Mouse (Mus musculus) adrenal gland, postnatal 4 days (tissue): Measurements from ENCODE around the gene Kcnj1. TPM values are rescaled to one million over a fixed set of nuclear protein-coding genes. Genes with fewer than 3 reads are reported as not detected.

ENCODE experiments used
- DNase-seq, 2 experiments: peaks; one replicate each; pipeline ENCODE4 v3.0.0; 2021 to 2022; ENCODE audit warnings: low spot score in 2 of 2, mixed read lengths in 2 of 2
- long read RNA-seq, 2 experiments: library from polyadenylated mRNA; stranded (forward); transcript quantifications; one replicate each; pipeline ENCODE4 v2.0.0; 2021
- total RNA-seq, 2 experiments: library from RNA; stranded (reverse); gene quantifications; 2 replicates each; pipeline ENCODE4 v1.2.3; 2021

Gene Kcnj1
- 1 to 10 TPM in 1 of 2 experiments, under 1 TPM in 1; 0.48 to 4.3 TPM for total RNA-seq
- long read RNA-seq, experiment 1, partial matches to known transcripts: 0 of 1 reads
- long read RNA-seq, experiment 1, other reads (novel, unspliced or antisense): 0 of 1 reads
- long read RNA-seq, experiment 2, transcript Kcnj1-201 (2 exons, 2,987 nt): major isoform, 9 of 10 reads
- long read RNA-seq, experiment 2, partial matches to known transcripts: 0 of 10 reads
- long read RNA-seq, experiment 2, other reads (novel, unspliced or antisense): 1 of 10 reads

GRCm38 (mm10) chr9:32372202-32372601 lies at the start of gene Kcnj1:
Gene Kcnj1 (plus strand): TSS chr9:32372493.
- no peak for DNase-seq

DNA sequence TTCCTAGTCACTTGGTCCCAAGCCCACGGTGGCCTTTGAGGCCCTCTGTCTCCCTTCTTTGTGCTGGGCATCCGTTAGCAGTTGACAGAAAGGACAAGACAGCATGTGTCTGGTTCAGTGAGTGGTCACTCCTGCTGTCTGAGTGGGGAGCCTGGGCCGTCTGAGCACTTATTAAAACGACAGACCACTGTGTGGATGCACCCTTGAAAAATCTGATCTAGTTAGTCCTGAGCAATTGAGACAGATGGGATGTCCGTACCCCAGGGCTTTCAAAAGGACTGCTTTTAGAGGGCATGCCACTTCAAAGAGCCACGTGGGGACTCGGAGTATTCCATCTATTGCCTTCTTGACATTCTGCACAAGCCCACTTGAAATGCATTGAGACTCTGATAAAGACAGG lies 48.7 kb upstream of the Kcnj1 start:
- no peak for DNase-seq

GRCm38 (mm10) chr9:32328777-32329176 lies 43.5 kb upstream of the Kcnj1 start:
- DNase-seq: no peak

DNA sequence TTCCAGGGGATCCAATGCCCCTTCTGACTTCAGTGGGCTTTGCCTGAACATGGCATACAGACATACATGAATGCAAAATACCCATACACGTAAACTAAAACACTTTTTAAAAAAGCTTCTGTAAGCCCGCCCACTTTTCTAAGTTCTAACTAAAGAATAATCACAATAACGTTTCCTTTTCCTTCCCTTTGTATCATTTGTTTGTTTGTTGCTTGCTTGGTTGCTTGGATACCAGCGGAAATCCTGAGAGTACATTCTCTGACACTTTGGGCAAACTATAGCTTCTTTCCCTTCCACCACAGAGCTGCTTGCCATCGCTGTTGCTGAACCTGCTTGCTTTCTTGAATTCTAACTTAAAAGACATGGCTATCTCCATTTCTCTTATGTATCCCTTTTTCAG lies 41.1 kb upstream of the Kcnj1 start:
- no peak for DNase-seq

DNA sequence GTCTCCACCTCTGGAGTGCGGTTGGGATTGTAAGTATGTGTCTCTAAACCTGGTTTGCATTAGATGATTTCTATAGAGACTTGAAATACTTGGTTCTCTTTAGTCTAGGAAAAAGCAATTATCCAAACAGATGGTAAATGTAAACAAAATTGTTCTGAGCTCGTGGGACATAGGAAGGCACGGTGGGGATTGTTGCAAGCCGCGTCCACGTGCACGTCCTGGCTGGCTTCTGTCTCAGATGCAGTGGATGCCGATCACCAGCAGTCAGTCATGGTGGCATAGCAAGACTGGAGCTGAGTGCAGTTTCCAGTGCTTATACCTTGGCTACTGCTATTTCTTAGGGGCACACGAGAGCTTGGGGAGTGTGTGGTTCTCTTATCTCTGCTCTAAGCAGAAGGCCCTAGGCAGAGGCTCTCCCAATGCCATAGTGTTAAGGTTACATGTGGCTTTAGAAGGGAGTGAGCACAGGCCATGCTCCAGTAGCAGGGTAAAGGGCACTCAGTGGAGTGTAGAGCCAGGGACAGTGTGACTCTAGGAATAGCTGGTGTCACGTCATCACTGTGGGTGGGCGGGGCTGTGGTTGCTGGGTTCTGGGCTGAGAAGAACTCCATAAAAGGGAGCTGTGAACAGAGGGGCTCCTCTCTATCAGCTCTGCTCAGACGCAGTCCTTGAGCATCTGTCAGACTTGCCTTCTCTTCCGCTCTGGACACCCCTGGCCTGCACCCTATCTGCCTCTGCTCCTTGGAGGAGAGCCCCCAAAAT lies 36.7 kb upstream of the Kcnj1 start:
- no peak for DNase-seq

GRCm38 (mm10) chr9:32340831-32341230 lies 31.5 kb upstream of the Kcnj1 start:
- no peak for DNase-seq

- DNase-seq: no peak
Observed at GRCm38 (mm10) chr9:32342929-32343328, 29.4 kb upstream of the Kcnj1 start.

DNA sequence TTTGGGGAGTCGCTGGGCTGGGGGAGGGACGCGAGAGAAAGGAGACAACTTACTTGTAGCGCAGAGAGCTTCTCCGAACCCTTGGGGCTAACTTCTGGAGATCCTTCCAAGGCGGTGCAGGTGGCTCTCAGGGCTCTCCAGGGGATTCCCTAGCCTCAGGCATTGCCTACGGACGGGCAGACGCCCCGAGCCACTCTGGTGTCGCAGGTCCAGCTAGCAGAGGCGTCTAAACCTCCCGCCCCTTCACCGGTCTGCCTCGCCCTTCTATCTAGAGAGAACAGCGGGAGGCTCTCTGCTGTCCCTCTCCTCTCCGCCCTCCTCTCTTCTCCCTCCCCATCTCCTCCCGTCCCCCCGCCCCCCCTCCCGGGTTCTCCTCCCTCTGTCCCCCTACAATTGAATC lies 28.2 kb upstream of the Kcnj1 start, which contains the start of gene Kcnj5:
Gene Kcnj5 (minus strand): TSS at position 300 of the 400 bp plus-strand sequence.
- DNase-seq: no peak

DNA sequence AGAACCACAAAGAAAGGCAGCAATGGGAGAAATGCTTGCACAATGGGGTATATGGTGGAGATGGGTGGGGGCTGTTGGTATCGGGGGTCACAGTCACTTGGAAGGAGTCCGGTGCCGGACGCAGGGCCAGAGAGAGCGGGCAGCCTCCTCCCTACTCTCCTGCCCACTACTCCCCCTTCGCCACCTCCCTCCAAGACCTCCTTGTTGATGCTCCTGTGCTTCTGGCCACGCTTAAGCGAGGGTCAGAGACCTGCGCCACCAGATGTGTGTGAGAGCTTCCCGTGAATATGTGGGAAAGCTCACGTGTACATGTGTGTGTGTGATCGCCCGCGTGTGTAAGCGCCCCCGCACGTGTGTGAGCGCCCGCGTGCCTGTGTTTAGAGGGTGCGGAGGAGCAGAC lies 27.8 kb upstream of the Kcnj1 start:
- no peak for DNase-seq

- no peak for DNase-seq
Observed at GRCm38 (mm10) chr9:32348096-32348495, 24.2 kb upstream of the Kcnj1 start.

DNA sequence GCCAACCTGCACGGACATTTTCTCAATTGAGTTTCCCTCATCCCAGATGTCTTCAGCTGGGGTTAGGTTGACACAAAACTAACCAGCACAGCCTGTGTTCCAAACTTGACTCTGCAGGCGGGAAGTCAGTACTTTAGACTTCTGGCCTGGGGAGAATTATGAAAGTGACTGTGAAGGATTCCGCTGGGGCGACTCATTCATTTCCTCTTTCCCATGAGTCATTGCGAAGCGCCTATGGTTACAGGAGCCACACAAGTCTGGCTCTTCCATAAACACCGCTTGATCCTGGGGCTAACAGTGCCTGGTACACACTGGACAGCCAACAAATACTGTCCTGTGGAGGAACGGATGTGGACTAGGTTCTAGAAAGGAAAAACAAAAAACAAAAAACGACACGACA lies 22.9 kb upstream of the Kcnj1 start:
- no peak for DNase-seq

- peak; percentile 26 to 48 for DNase-seq
Observed at GRCm38 (mm10) chr9:32350332-32350731, 22.0 kb upstream of the Kcnj1 start.

DNA sequence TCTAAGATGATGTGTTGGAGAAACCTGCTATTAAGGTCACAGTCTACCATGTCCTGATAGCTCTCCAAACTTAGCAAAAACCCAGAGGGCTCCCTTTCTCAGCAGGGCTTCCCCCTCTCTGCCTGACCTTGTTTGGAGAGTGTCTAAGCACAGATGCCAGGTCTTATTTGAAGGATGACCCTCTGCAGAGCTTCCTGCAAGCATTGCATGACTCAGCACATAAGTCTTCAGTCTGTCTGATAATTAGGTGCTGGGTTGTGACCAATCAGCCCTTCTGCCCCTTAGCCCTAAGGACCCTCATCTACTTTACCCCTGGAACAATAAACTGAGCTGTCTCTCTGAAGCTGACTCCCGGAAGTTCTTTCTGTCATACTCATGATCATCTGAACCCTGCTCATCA lies 11.5 kb upstream of the Kcnj1 start:
- DNase-seq: no peak

- no peak for DNase-seq
Observed at GRCm38 (mm10) chr9:32368812-32369211, 3.5 kb upstream of the Kcnj1 start.

- DNase-seq: no peak
Observed at GRCm38 (mm10) chr9:32369388-32369787, 2.9 kb upstream of the Kcnj1 start.

- DNase-seq: no peak
Observed at GRCm38 (mm10) chr9:32373656-32374055, 1.4 kb downstream of the Kcnj1 start.

DNA sequence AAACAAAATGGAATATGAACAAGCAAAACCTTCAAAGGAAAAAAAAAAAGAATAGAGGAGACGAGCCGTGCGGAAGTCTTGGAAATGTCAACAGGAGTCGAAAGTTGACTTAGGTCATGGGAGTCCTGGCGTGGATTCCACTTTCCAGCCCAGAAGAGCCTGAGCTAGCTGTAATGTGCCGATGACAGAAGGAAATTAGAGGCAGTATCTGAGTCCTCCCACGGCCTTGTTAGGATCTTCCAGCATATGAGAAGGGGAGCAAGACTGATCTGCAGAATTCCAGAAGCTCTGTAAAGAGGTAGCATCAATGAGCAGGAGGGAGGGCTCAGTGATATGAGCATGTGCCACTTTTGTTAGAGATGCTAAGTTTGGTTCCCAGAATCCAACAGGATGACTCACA lies 3.7 kb downstream of the Kcnj1 start:
- DNase-seq: no peak

GRCm38 (mm10) chr9:32376863-32377590 lies 4.7 kb downstream of the Kcnj1 start:
- no peak for DNase-seq

DNA sequence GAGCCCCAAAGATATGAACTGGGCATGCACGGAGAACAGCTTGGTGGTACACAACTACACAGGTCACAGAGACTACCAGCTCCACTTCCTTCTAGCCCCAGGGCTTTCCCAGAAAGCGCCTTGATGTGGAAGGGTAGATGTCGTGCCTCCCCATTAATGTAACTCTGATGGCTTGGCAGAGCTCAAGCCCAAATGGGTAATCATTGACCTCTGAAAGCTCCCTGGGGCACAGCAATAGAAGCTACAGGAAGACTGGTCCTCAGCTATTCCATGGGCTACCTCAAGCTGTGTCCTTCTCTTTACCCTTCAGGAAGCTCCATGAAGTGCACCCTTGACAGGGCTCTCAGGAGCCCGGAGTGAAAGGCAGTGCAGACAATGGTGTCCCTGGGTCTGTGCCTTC lies 12.6 kb downstream of the Kcnj1 start:
- DNase-seq: no peak

DNA sequence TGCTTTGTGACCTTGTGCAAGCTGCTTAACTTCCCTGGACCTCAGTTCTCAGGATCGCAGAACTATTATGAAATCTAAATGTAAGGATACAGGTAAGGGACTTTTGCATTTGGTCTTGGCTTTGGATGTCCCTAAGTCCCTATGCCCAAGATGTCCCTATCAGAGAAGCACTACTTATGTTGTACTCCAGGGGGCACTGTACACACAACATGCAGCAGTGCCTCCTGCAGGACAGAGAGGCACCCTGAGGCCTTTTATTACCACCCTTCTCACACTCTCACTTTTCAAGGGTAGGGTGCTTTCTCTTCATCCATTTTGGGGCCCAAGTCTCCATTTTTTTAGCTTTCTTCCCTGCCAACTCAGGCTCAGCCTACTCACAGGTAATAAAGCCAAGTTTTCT lies 15.8 kb downstream of the Kcnj1 start:
- no peak for DNase-seq

- no peak for DNase-seq
Observed at GRCm38 (mm10) chr9:32391092-32391491, 18.8 kb downstream of the Kcnj1 start.

GRCm38 (mm10) chr9:32391701-32392100 lies 19.4 kb downstream of the Kcnj1 start:
- no peak for DNase-seq
